Mouse (Mus musculus): ENCODE measurements around the gene 3110040M04Rik. TPM values are rescaled to one million over a fixed set of nuclear protein-coding genes. Genes with fewer than 3 reads are reported as not detected.
"Not testable (repeated sequence)": the region's sequence is repeated elsewhere in the genome, so short reads cannot be mapped to it uniquely, and the experiment has no call there.

Gene 3110040M04Rik
- not detected in 2 replicates for polyA plus RNA-seq (2015; fragmentation: Nextera tagmentation; extraction: Ambion mirVana)

DNA sequence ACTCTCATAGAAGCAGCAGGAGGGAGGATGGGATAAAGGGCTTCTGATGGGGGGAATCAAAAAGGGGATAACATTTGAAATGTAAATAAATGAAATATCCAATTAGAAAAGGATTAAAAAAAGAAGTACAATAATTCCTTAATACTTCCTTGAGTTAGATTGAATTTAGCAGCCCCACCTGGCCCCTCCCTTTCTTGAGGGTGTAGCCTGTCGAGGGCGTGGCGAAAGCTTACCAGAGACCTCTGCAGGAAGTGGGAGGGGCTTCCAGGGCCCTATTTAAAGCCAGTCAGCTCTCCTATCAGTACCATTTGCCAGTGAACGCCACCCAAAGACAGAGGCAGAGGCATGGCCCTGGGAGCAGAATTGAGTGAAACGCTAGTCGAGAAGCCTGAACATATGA is at the start of gene 3110040M04Rik:
Gene 3110040M04Rik, plus strand, starts transcription at position 304 of the 400 bp plus-strand sequence.
- H3K4me1 ChIP-seq (ENCODE audit: control insufficient read depth, insufficient read depth, low read length); H3K9me3 ChIP-seq (replicated peaks; ENCODE audit: control insufficient read depth, low read length); H3K27me3 ChIP-seq (ENCODE audit: control insufficient read depth, insufficient read depth, low read length); H3K4me3 ChIP-seq (ENCODE audit: low read length); ATAC-seq (replicated peaks; ENCODE audit: extremely low read depth, insufficient read depth, low FRiP score); H3K4me2 ChIP-seq (ENCODE audit: low read depth, low read length); H3K27ac ChIP-seq (ENCODE audit: low read length); H3K9ac ChIP-seq (ENCODE audit: low read length); H3K36me3 ChIP-seq (ENCODE audit: control insufficient read depth, insufficient read depth): not testable (repeated sequence)
- no CpG with 5 or more reads among the region's 6 CpGs for WGBS

DNA sequence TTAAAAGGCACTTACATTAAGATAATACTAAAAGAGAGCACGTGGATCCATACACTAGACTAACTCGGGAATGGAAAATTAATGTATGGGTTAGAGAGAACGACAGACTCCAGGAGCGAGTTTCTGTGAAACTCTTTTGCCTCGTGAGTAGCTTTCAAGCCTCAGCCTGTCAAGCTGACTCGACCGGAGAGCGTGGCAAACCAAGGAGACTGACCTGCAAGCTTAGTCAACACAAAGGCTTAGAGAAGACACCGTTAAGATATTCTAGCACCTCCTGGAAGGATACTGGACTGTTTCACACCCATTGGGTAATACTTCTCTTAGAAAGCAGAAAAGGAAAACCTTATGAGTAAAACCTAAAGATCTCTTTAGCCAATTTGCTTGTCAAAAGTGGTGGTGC is 49.8 kb upstream of the 3110040M04Rik start:
- ATAC-seq (replicated peaks; ENCODE audit: extremely low read depth, insufficient read depth, low FRiP score); H3K9me3 ChIP-seq (replicated peaks; ENCODE audit: control insufficient read depth, low read length); H3K27me3 ChIP-seq (ENCODE audit: control insufficient read depth, insufficient read depth, low read length); H3K9ac ChIP-seq (ENCODE audit: low read length); H3K4me3 ChIP-seq (ENCODE audit: low read length); H3K36me3 ChIP-seq (ENCODE audit: control insufficient read depth, insufficient read depth); H3K27ac ChIP-seq (ENCODE audit: low read length); H3K4me2 ChIP-seq (ENCODE audit: low read depth, low read length): not testable (repeated sequence)
- WGBS: 84% methylated on average over 9 of the region's 9 CpGs
- H3K4me1 ChIP-seq (ENCODE audit: control insufficient read depth, insufficient read depth, low read length): peaks cover 21% of the 10 kb centered on the region

DNA sequence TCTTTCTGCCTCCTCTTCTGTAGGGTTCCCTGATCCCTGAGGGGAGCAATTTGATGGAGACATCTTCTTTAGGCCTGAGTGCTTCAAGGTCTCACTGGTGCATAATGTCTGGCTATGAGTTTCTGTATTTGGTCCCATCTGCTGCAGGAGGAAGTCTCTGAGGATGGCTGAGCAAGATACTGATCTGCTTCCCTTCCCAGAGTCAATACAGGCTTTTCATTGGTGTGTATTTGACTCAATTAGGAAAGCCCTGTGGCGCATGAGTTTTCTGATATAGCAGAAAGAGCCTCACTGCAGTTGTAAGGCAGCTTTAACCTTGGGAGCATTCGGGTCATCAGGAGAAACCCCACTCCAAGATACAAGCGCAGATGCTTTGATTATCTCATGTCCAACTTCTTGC is 47.8 kb upstream of the 3110040M04Rik start:
- Histone ChIP-seq H3K9me3 (replicated peaks; ENCODE audit: control insufficient read depth, low read length) (no peaks in the 10 kb centered on the region), H3K27ac (ENCODE audit: low read length) (peak overlapping the region; percentile 48), H3K9ac (ENCODE audit: low read length) (no peak overlapping the region), H3K36me3 (ENCODE audit: control insufficient read depth, insufficient read depth) (no peaks in the 10 kb centered on the region), H3K4me3 (ENCODE audit: low read length) (no peak overlapping the region), H3K4me2 (ENCODE audit: low read depth, low read length) (no peak overlapping the region), H3K4me1 (ENCODE audit: control insufficient read depth, insufficient read depth, low read length) (peaks cover 21% of the 10 kb centered on the region), H3K27me3 (ENCODE audit: control insufficient read depth, insufficient read depth, low read length) (no peaks in the 10 kb centered on the region)
- ATAC-seq (replicated peaks; ENCODE audit: extremely low read depth, insufficient read depth, low FRiP score): no peak
- 86% methylated on average over 3 of the region's 3 CpGs for WGBS

DNA sequence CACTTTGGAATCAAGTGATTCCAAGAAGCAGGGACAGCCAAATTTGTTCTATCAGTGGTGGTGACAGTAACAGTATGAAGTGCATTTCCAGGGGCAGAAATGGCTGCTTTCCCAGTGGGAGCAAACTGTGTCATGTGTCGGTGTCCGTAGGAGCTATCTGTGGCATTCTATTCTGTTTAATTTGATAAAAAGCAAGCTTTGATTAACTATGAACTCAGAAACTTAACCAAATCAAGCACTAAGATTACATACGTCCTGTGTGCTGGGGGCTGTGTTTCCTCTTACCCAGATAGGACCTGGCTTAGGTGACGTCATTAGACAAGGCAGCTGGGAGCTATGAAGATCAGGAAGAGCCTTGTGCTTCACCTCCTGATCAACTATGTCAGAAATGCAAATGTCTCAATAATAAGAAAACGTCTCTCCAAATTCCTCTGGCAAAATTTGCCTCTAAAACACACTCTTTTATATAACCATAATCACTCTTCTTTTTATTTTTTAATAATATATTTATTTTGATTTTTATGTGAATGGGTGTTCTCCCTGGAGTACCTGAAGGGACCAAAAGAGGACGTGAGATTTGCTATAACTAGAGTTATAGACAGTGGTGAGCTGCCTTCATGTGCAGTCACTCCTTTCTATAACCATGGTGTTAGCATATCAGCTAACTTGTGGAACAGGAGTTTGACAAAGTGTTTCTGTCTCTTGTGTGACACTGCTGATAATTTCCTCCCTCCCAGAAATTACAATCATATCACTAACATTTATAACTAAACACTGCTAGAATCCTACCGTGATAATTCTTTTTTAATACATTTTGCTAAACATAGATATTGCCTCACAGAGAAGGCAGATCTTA is 46.9 kb upstream of the 3110040M04Rik start:
- Histone ChIP-seq H3K27me3 (ENCODE audit: control insufficient read depth, insufficient read depth, low read length) (no peaks in the 10 kb centered on the region), H3K4me2 (ENCODE audit: low read depth, low read length) (no peak overlapping the region), H3K9ac (ENCODE audit: low read length) (no peak overlapping the region), H3K9me3 (replicated peaks; ENCODE audit: control insufficient read depth, low read length) (no peaks in the 10 kb centered on the region), H3K4me1 (ENCODE audit: control insufficient read depth, insufficient read depth, low read length) (peaks cover 21% of the 10 kb centered on the region), H3K4me3 (ENCODE audit: low read length) (no peak overlapping the region), H3K27ac (ENCODE audit: low read length) (peak overlapping the region; percentile 48), H3K36me3 (ENCODE audit: control insufficient read depth, insufficient read depth) (no peaks in the 10 kb centered on the region)
- ATAC-seq (replicated peaks; ENCODE audit: extremely low read depth, insufficient read depth, low FRiP score): peak; percentile 61; the same call in 1 of the 2 replicates
- WGBS: 26% methylated on average over 7 of the region's 7 CpGs

DNA sequence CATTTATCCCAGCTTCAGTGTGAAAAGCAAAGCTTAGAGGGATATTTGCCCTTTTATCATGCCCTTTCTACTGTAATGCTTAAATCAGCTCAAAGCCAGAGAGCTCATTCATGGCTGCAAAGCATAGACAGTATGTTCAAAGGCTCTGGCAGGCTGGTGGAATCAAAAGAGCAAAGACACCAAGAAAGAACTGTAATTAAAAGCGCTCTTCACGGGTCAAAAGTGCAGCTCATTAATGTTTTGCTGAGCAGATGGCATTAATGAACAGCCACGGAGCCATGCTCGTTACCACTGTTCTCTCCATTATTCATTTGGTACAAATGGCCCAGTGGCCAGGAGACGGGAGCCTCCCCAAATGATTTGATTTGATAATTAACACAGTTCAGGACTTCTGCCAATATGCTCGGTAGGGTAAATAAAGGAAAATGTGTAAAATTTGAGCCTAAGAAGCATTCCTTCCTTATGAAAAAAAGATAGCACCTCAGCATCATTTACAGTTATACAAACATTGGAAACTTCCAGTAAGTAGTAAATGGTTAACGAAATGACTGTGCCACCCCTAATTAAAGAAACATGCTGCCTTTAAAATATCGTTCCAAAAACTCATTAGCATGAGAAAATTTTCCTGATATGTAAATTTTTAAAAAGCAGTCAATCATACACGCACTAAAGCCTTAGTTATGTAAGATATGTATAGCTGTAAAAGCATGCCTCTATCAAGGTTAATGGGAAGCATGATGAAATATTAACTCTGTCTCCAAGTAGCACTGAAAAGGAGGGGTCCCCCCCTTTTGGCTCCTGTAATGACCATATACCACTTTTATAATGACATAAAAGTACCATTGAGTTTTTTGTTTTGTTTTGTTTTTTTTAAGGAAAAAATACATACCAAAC is 45.7 kb upstream of the 3110040M04Rik start:
- Histone ChIP-seq H3K4me2 (ENCODE audit: low read depth, low read length) (no peak overlapping the region), H3K4me3 (ENCODE audit: low read length) (no peak overlapping the region), H3K27ac (ENCODE audit: low read length) (no peak overlapping the region), H3K9me3 (replicated peaks; ENCODE audit: control insufficient read depth, low read length) (no peaks in the 10 kb centered on the region), H3K9ac (ENCODE audit: low read length) (no peak overlapping the region), H3K27me3 (ENCODE audit: control insufficient read depth, insufficient read depth, low read length) (no peaks in the 10 kb centered on the region), H3K36me3 (ENCODE audit: control insufficient read depth, insufficient read depth) (no peaks in the 10 kb centered on the region), H3K4me1 (ENCODE audit: control insufficient read depth, insufficient read depth, low read length) (peaks cover 14% of the 10 kb centered on the region)
- ATAC-seq (replicated peaks; ENCODE audit: extremely low read depth, insufficient read depth, low FRiP score): no peak
- 87% methylated on average over 9 of the region's 9 CpGs for WGBS

DNA sequence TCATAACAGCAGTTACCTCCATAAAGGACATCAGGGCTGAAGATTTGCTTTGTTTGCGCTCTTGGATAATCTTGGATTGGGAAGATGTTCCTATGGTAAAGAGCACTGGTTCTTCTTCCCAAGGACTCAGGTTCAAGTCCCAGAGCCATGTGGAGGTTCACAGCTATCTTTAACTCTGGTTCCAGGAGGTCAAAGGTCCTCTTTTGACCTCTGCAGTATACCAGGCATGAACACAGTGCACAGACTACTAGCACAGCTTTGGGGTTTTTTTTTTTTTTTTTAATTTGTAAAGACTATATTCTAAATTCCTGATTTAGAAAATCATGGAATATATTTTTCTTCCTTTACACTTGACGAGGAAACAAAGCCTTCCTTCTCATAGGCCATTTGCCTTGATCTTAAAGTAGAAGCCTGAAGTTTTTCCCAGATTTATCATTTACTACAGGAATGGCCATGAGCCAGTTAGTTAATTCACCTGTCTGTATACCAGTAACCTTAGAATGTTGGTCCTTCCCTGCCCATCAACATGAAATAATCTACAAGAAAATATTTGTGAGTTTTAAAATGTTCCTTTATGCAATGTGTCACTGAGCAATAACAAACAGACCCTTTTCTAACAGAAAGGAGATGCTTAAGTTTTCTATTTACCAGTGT is 44.9 kb upstream of the 3110040M04Rik start:
- Histone ChIP-seq H3K4me2 (ENCODE audit: low read depth, low read length) (no peak overlapping the region), H3K27ac (ENCODE audit: low read length) (no peak overlapping the region), H3K9ac (ENCODE audit: low read length) (no peak overlapping the region), H3K4me3 (ENCODE audit: low read length) (no peak overlapping the region), H3K36me3 (ENCODE audit: control insufficient read depth, insufficient read depth) (no peaks in the 10 kb centered on the region), H3K27me3 (ENCODE audit: control insufficient read depth, insufficient read depth, low read length) (no peaks in the 10 kb centered on the region), H3K9me3 (replicated peaks; ENCODE audit: control insufficient read depth, low read length) (no peaks in the 10 kb centered on the region), H3K4me1 (ENCODE audit: control insufficient read depth, insufficient read depth, low read length) (peaks cover 14% of the 10 kb centered on the region)
- 90% methylated on average over 2 of the region's 2 CpGs for WGBS
- no peak for ATAC-seq (replicated peaks; ENCODE audit: extremely low read depth, insufficient read depth, low FRiP score)

DNA sequence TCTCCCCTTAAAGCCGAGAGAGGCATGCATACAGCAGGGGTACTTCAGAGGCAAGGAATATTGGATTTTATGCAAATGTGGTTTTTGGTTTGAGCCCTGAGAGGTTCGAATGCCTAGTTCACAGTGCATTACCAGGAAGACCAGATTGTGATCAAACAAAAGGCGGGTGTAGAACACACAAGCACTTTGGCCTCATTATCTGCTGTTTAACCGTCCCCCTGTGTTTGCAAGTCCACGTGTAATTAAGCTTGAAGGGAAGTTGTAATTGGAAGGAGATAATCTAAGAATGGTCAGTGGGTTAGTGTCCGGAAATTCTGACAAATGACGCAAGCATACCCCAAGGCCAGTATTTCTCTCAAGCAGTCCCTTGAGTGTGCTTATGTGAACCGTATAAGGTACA is 37.9 kb upstream of the 3110040M04Rik start:
- H3K4me2 ChIP-seq (ENCODE audit: low read depth, low read length): no peak overlapping the region
- 48% methylated on average over 8 of the region's 8 CpGs for WGBS
- ATAC-seq (replicated peaks; ENCODE audit: extremely low read depth, insufficient read depth, low FRiP score): no peak

DNA sequence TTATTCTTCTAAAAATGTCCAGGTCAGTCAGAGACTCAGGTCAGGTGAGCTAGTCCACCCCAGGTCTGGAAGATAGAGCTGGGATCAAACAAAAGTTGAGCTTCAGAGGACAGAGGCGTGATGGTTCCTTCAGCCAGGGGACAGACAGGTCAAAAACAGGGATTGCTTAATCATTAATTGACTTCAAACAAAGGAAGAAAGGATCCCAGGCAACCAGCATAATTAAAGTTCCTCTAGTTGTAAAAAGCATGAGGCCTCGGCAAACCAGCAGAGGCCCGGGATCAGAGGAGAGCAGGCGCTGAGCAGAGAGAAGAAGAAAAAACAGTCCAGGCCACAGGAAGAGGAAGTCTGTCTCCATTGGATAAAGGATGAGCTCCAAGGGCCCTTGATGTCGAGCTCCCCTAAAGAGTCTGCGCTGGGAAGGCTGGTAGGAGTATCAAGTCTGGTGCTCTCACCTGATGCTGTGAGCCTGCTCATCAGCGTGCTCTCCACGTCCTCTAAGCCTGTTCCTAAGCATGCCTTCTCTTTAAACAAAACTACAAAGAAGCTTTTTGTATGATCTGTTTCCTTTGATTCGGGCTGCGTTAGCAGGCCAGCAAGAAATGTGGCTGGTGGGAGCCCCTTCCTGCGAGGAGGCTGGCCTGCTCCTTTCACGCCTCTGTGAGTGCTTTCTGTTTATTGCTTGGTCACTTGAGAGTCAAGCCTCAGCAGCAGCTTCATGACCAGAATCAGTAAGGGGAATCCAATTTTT is 36.4 kb upstream of the 3110040M04Rik start:
- Histone ChIP-seq H3K27ac (ENCODE audit: low read length) (no peak overlapping the region), H3K9me3 (replicated peaks; ENCODE audit: control insufficient read depth, low read length) (no peaks in the 10 kb centered on the region), H3K36me3 (ENCODE audit: control insufficient read depth, insufficient read depth) (no peaks in the 10 kb centered on the region), H3K4me2 (ENCODE audit: low read depth, low read length) (no peak overlapping the region), H3K4me1 (ENCODE audit: control insufficient read depth, insufficient read depth, low read length) (0 out of 2 replicates have a peak, but pooled peaks cover 2% of the 10 kb centered on the region), H3K4me3 (ENCODE audit: low read length) (no peak overlapping the region), H3K27me3 (ENCODE audit: control insufficient read depth, insufficient read depth, low read length) (no peaks in the 10 kb centered on the region), H3K9ac (ENCODE audit: low read length) (no peak overlapping the region)
- 55% methylated on average over 12 of the region's 12 CpGs for WGBS
- ATAC-seq (replicated peaks; ENCODE audit: extremely low read depth, insufficient read depth, low FRiP score): no peak

More for the DNA sequence above, 37.9 kb upstream of the 3110040M04Rik start:
- no peaks in the 10 kb centered on the region for H3K9me3 ChIP-seq (replicated peaks; ENCODE audit: control insufficient read depth, low read length)
- H3K4me1 ChIP-seq (ENCODE audit: control insufficient read depth, insufficient read depth, low read length): no peaks in the 10 kb centered on the region
- H3K36me3 ChIP-seq (ENCODE audit: control insufficient read depth, insufficient read depth): no peaks in the 10 kb centered on the region
- H3K4me3 ChIP-seq (ENCODE audit: low read length): no peak overlapping the region
- H3K27ac ChIP-seq (ENCODE audit: low read length): no peak overlapping the region
- H3K27me3 ChIP-seq (ENCODE audit: control insufficient read depth, insufficient read depth, low read length): no peaks in the 10 kb centered on the region
- no peak overlapping the region for H3K9ac ChIP-seq (ENCODE audit: low read length)
